Mouse (Mus musculus): ENCODE data around the gene Olfr713. TPM values are rescaled to one million over a fixed set of nuclear protein-coding genes. Genes with fewer than 3 reads are reported as not detected.

Gene Olfr713
- polyA plus RNA-seq, 1 experiment from 2014 or later = not detected

GRCm38 (mm10) chr7:107045833-107046232, 14.9 kb downstream of the Olfr713 start:
- ATAC-seq (replicated peaks; ENCODE audit: insufficient number of reproducible peaks, low FRiP score, low TSS enrichment, low read depth) = no peak
- Histone ChIP-seq H3K4me1 (ENCODE audit: control insufficient read depth, insufficient read depth, low read length) (no peaks in the 10 kb centered on the region), H3K4me3 (ENCODE audit: low read depth, low read length) (no peak overlapping the region), H3K27ac (replicated peaks; ENCODE audit: low read depth, low read length) (no peak overlapping the region), H3K36me3 (replicated peaks; ENCODE audit: control insufficient read depth, insufficient read depth, low read depth, low read length) (no peaks in the 10 kb centered on the region), H3K9ac (replicated peaks; ENCODE audit: low read length) (no peak overlapping the region), H3K4me2 (ENCODE audit: low read depth, low read length) (no peak overlapping the region), H3K9me3 (replicated peaks; ENCODE audit: control insufficient read depth, low read length) (no peaks in the 10 kb centered on the region), H3K27me3 (ENCODE audit: control insufficient read depth, insufficient read depth, low read length) (no peaks in the 10 kb centered on the region)
- peak; percentile 72 for DNase-seq (ENCODE audit: low spot score)
- WGBS = 5% methylated on average over 5 of the region's 5 CpGs

- no peaks in the 10 kb centered on the region for H3K9me3 ChIP-seq (replicated peaks; ENCODE audit: control insufficient read depth, low read length)
- H3K9ac ChIP-seq (replicated peaks; ENCODE audit: low read length) = no peak overlapping the region
- H3K4me2 ChIP-seq (ENCODE audit: low read depth, low read length) = no peak overlapping the region
- H3K27me3 ChIP-seq (ENCODE audit: control insufficient read depth, insufficient read depth, low read length) = no peaks in the 10 kb centered on the region
- no peaks in the 10 kb centered on the region for H3K36me3 ChIP-seq (replicated peaks; ENCODE audit: control insufficient read depth, insufficient read depth, low read depth, low read length)
- H3K27ac ChIP-seq (replicated peaks; ENCODE audit: low read depth, low read length) = no peak overlapping the region
- no peak overlapping the region for H3K4me3 ChIP-seq (ENCODE audit: low read depth, low read length)
- DNase-seq (ENCODE audit: low spot score) (no peak), ATAC-seq (replicated peaks; ENCODE audit: insufficient number of reproducible peaks, low FRiP score, low TSS enrichment, low read depth) (no peak)
- 64% methylated on average over 3 of the region's 3 CpGs for WGBS
- H3K4me1 ChIP-seq (ENCODE audit: control insufficient read depth, insufficient read depth, low read length) = no peaks in the 10 kb centered on the region
Observed at GRCm38 (mm10) chr7:107047578-107047977, 16.6 kb downstream of the Olfr713 start.

- DNase-seq (ENCODE audit: low spot score) (no peak), ATAC-seq (replicated peaks; ENCODE audit: insufficient number of reproducible peaks, low FRiP score, low TSS enrichment, low read depth) (no peak)
- Histone ChIP-seq H3K4me1 (ENCODE audit: control insufficient read depth, insufficient read depth, low read length) (no peaks in the 10 kb centered on the region), H3K9me3 (replicated peaks; ENCODE audit: control insufficient read depth, low read length) (no peaks in the 10 kb centered on the region), H3K27ac (replicated peaks; ENCODE audit: low read depth, low read length) (no peak within 1 kb of the TSS), H3K4me3 (ENCODE audit: low read depth, low read length) (no peak within 1 kb of the TSS), H3K27me3 (ENCODE audit: control insufficient read depth, insufficient read depth, low read length) (no peaks in the 10 kb centered on the region), H3K36me3 (replicated peaks; ENCODE audit: control insufficient read depth, insufficient read depth, low read depth, low read length) (no peaks in the 10 kb centered on the region), H3K4me2 (ENCODE audit: low read depth, low read length) (no peak within 1 kb of the TSS), H3K9ac (replicated peaks; ENCODE audit: low read length) (no peak within 1 kb of the TSS)
- WGBS = 87% methylated on average over 2 of the region's 2 CpGs
Observed at GRCm38 (mm10) chr7:107070681-107071080, 39.7 kb downstream of the Olfr713 start, which contains the start of gene Olfr714. Gene Olfr714, plus strand, starts transcription at chr7:107070981.

Other genes starting within 250 kb of the Olfr713 start
- gene Olfr699, start 238.0 kb upstream of the Olfr713 start, polyA plus RNA-seq (2014; fragmentation: Nextera tagmentation; extraction: Ambion mirVana) = not detected in 2 replicates
- not detected in 2 replicates for gene Olfr700, start 222.3 kb upstream of the Olfr713 start, polyA plus RNA-seq (2014; fragmentation: Nextera tagmentation; extraction: Ambion mirVana)
- not detected in 2 replicates for gene Olfr701, start 217.0 kb upstream of the Olfr713 start, polyA plus RNA-seq (2014; fragmentation: Nextera tagmentation; extraction: Ambion mirVana)
- not detected in 2 replicates for gene Olfr702, start 197.3 kb upstream of the Olfr713 start, polyA plus RNA-seq (2014; fragmentation: Nextera tagmentation; extraction: Ambion mirVana)
- gene Olfr703, start 187.8 kb upstream of the Olfr713 start, polyA plus RNA-seq (2014; fragmentation: Nextera tagmentation; extraction: Ambion mirVana) = not detected in 2 replicates
- not detected in 2 replicates for gene Olfr704, start 168.0 kb upstream of the Olfr713 start, polyA plus RNA-seq (2014; fragmentation: Nextera tagmentation; extraction: Ambion mirVana)
- gene Olfr705, start 154.3 kb upstream of the Olfr713 start, polyA plus RNA-seq (2014; fragmentation: Nextera tagmentation; extraction: Ambion mirVana) = not detected in 2 replicates
- gene Olfr706, start 143.0 kb upstream of the Olfr713 start, polyA plus RNA-seq (2014; fragmentation: Nextera tagmentation; extraction: Ambion mirVana) = not detected in 2 replicates
- not detected in 2 replicates for gene Olfr707, start 129.9 kb upstream of the Olfr713 start, polyA plus RNA-seq (2014; fragmentation: Nextera tagmentation; extraction: Ambion mirVana)
- not detected in 2 replicates for gene Olfr1532-ps1, start 123.2 kb upstream of the Olfr713 start, polyA plus RNA-seq (2014; fragmentation: Nextera tagmentation; extraction: Ambion mirVana)
- not detected in 2 replicates for gene Olfr709-ps1, start 99.0 kb upstream of the Olfr713 start, polyA plus RNA-seq (2014; fragmentation: Nextera tagmentation; extraction: Ambion mirVana)
- not detected in 2 replicates for gene Olfr710, start 82.9 kb upstream of the Olfr713 start, polyA plus RNA-seq (2014; fragmentation: Nextera tagmentation; extraction: Ambion mirVana)
- gene Olfr6, start 67.2 kb upstream of the Olfr713 start, polyA plus RNA-seq (2014; fragmentation: Nextera tagmentation; extraction: Ambion mirVana) = not detected in 2 replicates
- gene Olfr711, start 55.7 kb upstream of the Olfr713 start, polyA plus RNA-seq (2014; fragmentation: Nextera tagmentation; extraction: Ambion mirVana) = not detected in 2 replicates
- not detected in 2 replicates for gene Olfr2, start 25.1 kb upstream of the Olfr713 start, polyA plus RNA-seq (2014; fragmentation: Nextera tagmentation; extraction: Ambion mirVana)
- gene Olfr714, start 39.8 kb downstream of the Olfr713 start, polyA plus RNA-seq (2014; fragmentation: Nextera tagmentation; extraction: Ambion mirVana) = not detected in 2 replicates
- not detected in 2 replicates for gene Olfr17, start 62.0 kb downstream of the Olfr713 start, polyA plus RNA-seq (2014; fragmentation: Nextera tagmentation; extraction: Ambion mirVana)
- not detected in 2 replicates for gene Olfr715b, start 79.2 kb downstream of the Olfr713 start, polyA plus RNA-seq (2014; fragmentation: Nextera tagmentation; extraction: Ambion mirVana)
- not detected in 2 replicates for gene Olfr715, start 99.9 kb downstream of the Olfr713 start, polyA plus RNA-seq (2014; fragmentation: Nextera tagmentation; extraction: Ambion mirVana)
- not detected in 2 replicates for gene Olfr716, start 107.2 kb downstream of the Olfr713 start, polyA plus RNA-seq (2014; fragmentation: Nextera tagmentation; extraction: Ambion mirVana)
- gene Nlrp14, start 135.8 kb downstream of the Olfr713 start, polyA plus RNA-seq (2014; fragmentation: Nextera tagmentation; extraction: Ambion mirVana) = not detected in 2 replicates
- not detected in 2 replicates for gene Rbmxl2, start 178.3 kb downstream of the Olfr713 start, polyA plus RNA-seq (2014; fragmentation: Nextera tagmentation; extraction: Ambion mirVana)

Data from embryonic facial prominence, embryonic 11.5 days (tissue).